Mouse (Mus musculus): ENCODE measurements around the gene Abcc12.

GRCm38 (mm10) chr8:86526808-86527207 is 53.7 kb downstream of the Abcc12 start:
- TF ChIP-seq GATA1 (IDR thresholded peaks at IDR 0.05; ENCODE audit: borderline replicate concordance, low read length): no peak
- no peak for TF ChIP-seq FLI1 (IDR thresholded peaks at IDR 0.05; ENCODE audit: low read length)

Measured in megakaryocyte, embryonic 14.5 days (primary cell).